Mouse (Mus musculus) liver, embryonic 11.5 days (tissue): ENCODE measurements around the gene Sfswap. TPM values are rescaled to one million over a fixed set of nuclear protein-coding genes. Genes with fewer than 3 reads are reported as not detected.

Experiments
- ATAC-seq: fragments of 200-750 bp; cut with Nextera tagmentation; replicated peaks from 2 replicates; pipeline ENCODE4 v1.8.0; 2017; ENCODE audit warnings: moderate number of reproducible peaks, mild to moderate bottlenecking, moderate TSS enrichment, moderate library complexity; ENCODE audit not compliant: low FRiP score
- DNase-seq: peaks from one replicate; pipeline ENCODE4 v3.0.0-alpha.2; 2017; ENCODE audit warnings: low spot score
- H3K27ac ChIP-seq: fragments of 300-500 bp; sonication (generic); 2 replicates; pipeline ENCODE4 v1.5.1; 2014; ENCODE audit warnings: mild to moderate bottlenecking, low read depth, low read length, control low read depth
- H3K27me3 ChIP-seq: fragments of 300-500 bp; sonication (generic); replicated peaks from 2 replicates; pipeline ENCODE4 v1.6.1; 2014; ENCODE audit warnings: low read length, mixed read lengths; ENCODE audit not compliant: control insufficient read depth, insufficient read depth
- H3K36me3 ChIP-seq: fragments of 300-500 bp; sonication (generic); 2 replicates; pipeline ENCODE4 v1.6.1; 2014; ENCODE audit warnings: mild to moderate bottlenecking, low read length, moderate library complexity, mixed read lengths; ENCODE audit not compliant: control insufficient read depth, insufficient read depth
- H3K4me1 ChIP-seq: fragments of 300-500 bp; sonication (generic); replicated peaks from 2 replicates; pipeline ENCODE4 v1.6.1; 2014; ENCODE audit warnings: low read length, mixed read lengths; ENCODE audit not compliant: control insufficient read depth, insufficient read depth
- H3K4me2 ChIP-seq: fragments of 300-500 bp; sonication (generic); 2 replicates; pipeline ENCODE4 v1.6.1; 2014; ENCODE audit warnings: mild to moderate bottlenecking, control low read depth, moderate library complexity
- H3K4me3 ChIP-seq: fragments of 300-500 bp; sonication (generic); 2 replicates; pipeline ENCODE4 v1.5.1; 2014; ENCODE audit warnings: low read depth, low read length, control low read depth
- H3K9ac ChIP-seq: fragments of 300-500 bp; sonication (generic); 2 replicates; pipeline ENCODE4 v1.6.1; 2014; ENCODE audit warnings: low read depth, low read length, control low read depth
- H3K9me3 ChIP-seq: fragments of 300-500 bp; sonication (generic); 2 replicates; pipeline ENCODE4 v1.6.1; 2016; ENCODE audit warnings: low read length, inconsistent platforms, mixed read lengths; ENCODE audit not compliant: control insufficient read depth
- WGBS: fragments of 180-500 bp; shearing (Covaris S2); extraction: QIAGEN DNeasy Blood & Tissue Kit; methylation state at CpG from one replicate; pipeline ENCODE4 v1.1.7; 2014; 5-methylcytosine and 5-hydroxymethylcytosine counted together
- polyA plus RNA-seq: library from polyadenylated mRNA; unstranded; fragments of >200 nt; fragmentation: Nextera tagmentation; extraction: Ambion mirVana; gene quantifications from 2 replicates; pipeline ENCODE4 v1.2.1, GENCODE M21; 2014

Sfswap gene
- polyA plus RNA-seq, 1 experiment from 2014 or later: 38.7 TPM

DNA sequence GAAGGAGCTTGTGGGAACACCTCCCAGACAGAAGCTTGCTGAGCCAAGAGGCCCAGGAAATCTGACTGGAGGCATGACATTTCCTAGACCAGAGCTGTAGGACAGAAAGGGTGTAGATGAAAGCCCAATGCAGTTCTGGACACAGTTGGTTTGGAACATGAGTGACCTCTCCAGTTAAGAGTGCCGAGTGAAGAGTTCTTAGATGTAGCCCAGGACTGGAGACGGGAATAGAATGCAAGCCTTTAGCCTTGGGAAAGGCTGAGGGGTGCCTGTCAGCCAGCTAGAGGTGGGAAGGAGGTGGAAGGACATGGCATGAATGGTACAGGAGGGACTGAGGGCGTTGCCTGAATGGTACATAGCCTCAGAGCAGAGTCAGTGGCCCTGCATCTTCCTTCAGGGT, 34.4 kb downstream of the Sfswap start:
- Histone ChIP-seq H3K4me3 (no peak overlapping the region), H3K27me3 (no peaks in the 10 kb centered on the region), H3K4me2 (no peak overlapping the region), H3K36me3 (peaks cover 22% of the 10 kb centered on the region), H3K9me3 (no peaks in the 10 kb centered on the region), H3K9ac (no peak overlapping the region), H3K27ac (no peak overlapping the region), H3K4me1 (0 out of 2 replicates have a peak, but pooled peaks cover 7% of the 10 kb centered on the region)
- no peak for DNase-seq
- 88% methylated on average over 3 of the region's 3 CpGs for WGBS
- ATAC-seq: no peak

- peaks cover 33% of the 10 kb centered on the region for H3K36me3 ChIP-seq
- no peak overlapping the region for H3K9ac ChIP-seq
- DNase-seq (no peak), ATAC-seq (no peak)
- no peaks in the 10 kb centered on the region for H3K27me3 ChIP-seq
- 90% methylated on average over 4 of the region's 4 CpGs for WGBS
- 0 out of 2 replicates have a peak, but pooled peaks cover 7% of the 10 kb centered on the region for H3K4me1 ChIP-seq
- H3K4me3 ChIP-seq: no peak overlapping the region
- H3K27ac ChIP-seq: no peak overlapping the region
- no peak overlapping the region for H3K4me2 ChIP-seq
- H3K9me3 ChIP-seq: no peaks in the 10 kb centered on the region
Measured at GRCm38 (mm10) chr5:129538826-129539225, 37.8 kb downstream of the Sfswap start.

DNA sequence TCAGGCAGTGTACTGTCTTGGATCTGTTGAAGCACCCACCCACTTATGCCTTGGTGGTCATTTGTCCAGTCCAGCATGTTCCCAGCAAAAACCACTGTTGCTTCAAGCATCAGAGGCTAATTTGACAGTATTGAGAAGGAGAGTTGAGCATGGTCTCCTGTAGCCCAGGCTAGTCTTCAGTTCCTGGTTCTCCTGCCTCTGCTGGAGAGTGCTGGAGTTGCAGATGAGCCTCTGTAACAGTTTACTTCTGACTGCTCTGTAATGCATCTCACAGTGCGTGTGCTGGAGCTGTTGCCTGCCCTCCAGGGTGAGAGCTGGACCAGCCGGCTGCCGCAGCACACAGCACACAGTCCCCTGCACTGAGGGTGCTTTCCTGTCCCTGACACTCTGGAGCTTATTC, 41.2 kb downstream of the Sfswap start:
- no peak for ATAC-seq
- peaks cover 44% of the 10 kb centered on the region for H3K36me3 ChIP-seq
- no peaks in the 10 kb centered on the region for H3K27me3 ChIP-seq
- H3K4me2 ChIP-seq: no peak overlapping the region
- WGBS: 86% methylated on average over 3 of the region's 3 CpGs
- no peak overlapping the region for H3K9ac ChIP-seq
- no peak overlapping the region for H3K4me3 ChIP-seq
- no peak for DNase-seq
- no peak overlapping the region for H3K27ac ChIP-seq
- H3K9me3 ChIP-seq: no peaks in the 10 kb centered on the region
- 0 out of 2 replicates have a peak, but pooled peaks cover 7% of the 10 kb centered on the region for H3K4me1 ChIP-seq

- 89% methylated on average over 9 of the region's 9 CpGs for WGBS
- ATAC-seq (no peak), DNase-seq (no peak)
- no peak overlapping the region for H3K4me2 ChIP-seq
- no peaks in the 10 kb centered on the region for H3K9me3 ChIP-seq
- no peak overlapping the region for H3K4me3 ChIP-seq
- H3K27ac ChIP-seq: no peak overlapping the region
- no peaks in the 10 kb centered on the region for H3K4me1 ChIP-seq
- H3K27me3 ChIP-seq: no peaks in the 10 kb centered on the region
- no peak overlapping the region for H3K9ac ChIP-seq
- peaks cover 60% of the 10 kb centered on the region for H3K36me3 ChIP-seq
Measured at GRCm38 (mm10) chr5:129545787-129546186, 44.8 kb downstream of the Sfswap start.

DNA sequence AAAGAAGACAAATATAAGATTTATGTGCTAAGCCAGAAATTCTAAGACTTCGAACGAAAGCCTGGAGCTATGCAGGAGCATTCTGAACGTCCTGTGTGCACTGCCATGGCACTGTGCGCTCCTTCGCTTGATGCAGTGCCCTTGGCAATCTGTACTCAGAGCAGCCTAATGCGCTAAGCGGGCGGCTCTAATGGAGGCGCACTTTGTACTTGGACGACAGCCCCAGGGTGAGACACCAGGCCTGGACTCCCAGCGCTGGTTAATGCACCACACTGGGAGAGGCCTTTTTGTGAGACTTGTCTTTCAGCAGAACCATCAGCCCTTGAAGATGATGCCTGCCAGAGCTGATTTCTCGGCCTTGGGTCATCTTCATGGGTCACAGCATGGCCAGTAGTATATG, 48.7 kb downstream of the Sfswap start:
- no peaks in the 10 kb centered on the region for H3K4me1 ChIP-seq
- 93% methylated on average over 12 of the region's 12 CpGs for WGBS
- DNase-seq: no peak

DNA sequence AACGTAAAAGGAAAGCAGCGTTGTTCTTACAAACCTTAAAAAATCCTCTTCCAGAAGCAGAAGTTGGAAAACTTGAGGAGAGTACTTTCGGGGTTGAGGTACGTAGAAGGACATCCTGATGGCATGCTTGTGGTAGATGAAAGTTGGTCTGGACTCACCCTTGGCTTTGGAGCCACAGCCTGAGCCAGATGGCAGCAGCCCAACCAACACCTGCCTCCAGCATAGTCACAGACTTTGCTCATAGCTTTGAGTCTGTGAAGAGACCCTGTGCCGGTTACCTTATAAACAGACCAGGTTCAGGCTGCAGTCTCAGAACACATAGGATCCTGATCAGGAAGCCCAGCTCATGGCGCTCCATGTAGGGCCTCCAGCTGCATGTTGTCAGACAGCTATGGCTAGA, 49.8 kb downstream of the Sfswap start:
- Histone ChIP-seq H3K9ac (no peak overlapping the region), H3K9me3 (no peaks in the 10 kb centered on the region), H3K36me3 (peaks cover 58% of the 10 kb centered on the region), H3K4me3 (no peak overlapping the region), H3K4me2 (no peak overlapping the region), H3K27me3 (no peaks in the 10 kb centered on the region), H3K27ac (no peak overlapping the region), H3K4me1 (no peaks in the 10 kb centered on the region)
- ATAC-seq: no peak
- DNase-seq: no peak
- 99% methylated on average over 6 of the region's 6 CpGs for WGBS

More for the DNA sequence above, 48.7 kb downstream of the Sfswap start:
- Histone ChIP-seq H3K4me3 (no peak overlapping the region), H3K27me3 (no peaks in the 10 kb centered on the region), H3K36me3 (peaks cover 52% of the 10 kb centered on the region), H3K27ac (no peak overlapping the region), H3K4me2 (no peak overlapping the region), H3K9me3 (no peaks in the 10 kb centered on the region), H3K9ac (no peak overlapping the region)
- no peak for ATAC-seq

- no peak for DNase-seq
- Histone ChIP-seq H3K4me3 (no peak overlapping the region), H3K9ac (no peak overlapping the region), H3K9me3 (no peaks in the 10 kb centered on the region), H3K36me3 (peaks cover 59% of the 10 kb centered on the region), H3K27me3 (no peaks in the 10 kb centered on the region), H3K4me2 (no peak overlapping the region), H3K27ac (no peak overlapping the region), H3K4me1 (no peaks in the 10 kb centered on the region)
- 95% methylated on average over 2 of the region's 2 CpGs for WGBS
- no peak for ATAC-seq
Measured at GRCm38 (mm10) chr5:129551991-129552390, 51.0 kb downstream of the Sfswap start.

DNA sequence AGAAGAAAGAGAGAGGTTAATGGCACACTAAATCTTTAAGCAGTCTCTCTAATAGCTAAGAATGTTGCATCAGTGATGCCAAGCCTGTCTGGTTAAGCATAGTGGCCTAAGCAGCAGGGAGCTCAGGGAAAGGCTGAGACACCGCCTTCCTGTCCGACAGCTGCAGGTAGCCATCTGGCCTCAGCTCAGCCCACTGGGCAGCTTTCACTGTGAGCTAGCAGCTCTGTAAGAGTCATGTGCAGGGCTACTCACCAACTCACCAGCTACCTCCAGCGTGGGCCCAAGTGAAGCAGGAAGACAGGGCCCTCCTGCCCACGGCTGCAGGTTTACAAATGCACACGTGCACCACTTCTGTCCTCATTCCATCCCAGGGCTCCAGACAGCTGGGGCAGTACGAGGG, 52.6 kb downstream of the Sfswap start:
- Histone ChIP-seq H3K27ac (no peak overlapping the region), H3K9me3 (no peaks in the 10 kb centered on the region), H3K4me3 (no peak overlapping the region), H3K4me1 (no peaks in the 10 kb centered on the region), H3K4me2 (no peak overlapping the region), H3K27me3 (no peaks in the 10 kb centered on the region), H3K9ac (no peak overlapping the region), H3K36me3 (peaks cover 59% of the 10 kb centered on the region)
- DNase-seq (no peak), ATAC-seq (no peak)
- 95% methylated on average over 6 of the region's 6 CpGs for WGBS

DNA sequence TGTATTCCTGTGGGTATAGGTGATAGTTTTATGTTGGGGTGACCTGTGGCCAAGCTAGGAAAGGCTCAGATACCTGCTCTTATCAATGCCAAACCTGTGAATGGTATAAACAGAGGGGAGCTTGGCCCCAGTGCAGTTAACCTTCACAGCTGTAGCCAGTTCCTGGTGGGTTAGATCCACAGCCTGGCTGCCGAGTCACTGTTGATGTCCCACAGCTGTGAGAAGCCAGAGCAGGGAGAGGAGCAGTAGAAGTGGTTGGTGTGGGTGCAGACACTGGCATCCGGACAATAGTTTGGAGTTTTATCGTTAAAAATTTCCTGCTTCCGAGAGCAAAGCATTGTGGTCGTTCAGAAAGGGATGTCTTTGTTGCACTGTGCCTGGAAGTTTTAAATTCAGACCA, 57.6 kb downstream of the Sfswap start:
- Histone ChIP-seq H3K36me3 (peaks cover 41% of the 10 kb centered on the region), H3K4me1 (no peaks in the 10 kb centered on the region), H3K4me3 (no peak overlapping the region), H3K27ac (no peak overlapping the region), H3K9ac (no peak overlapping the region), H3K4me2 (no peak overlapping the region), H3K27me3 (no peaks in the 10 kb centered on the region), H3K9me3 (no peaks in the 10 kb centered on the region)
- 89% methylated on average over 5 of the region's 5 CpGs for WGBS
- ATAC-seq (no peak), DNase-seq (no peak)
